Mouse (Mus musculus): Measurements from ENCODE around the gene Cdk20. TPM values are rescaled to one million over a fixed set of nuclear protein-coding genes. Genes with fewer than 3 reads are reported as not detected.
A peak's percentile ranks its signal among the peaks of the same experiment; 100 is the strongest.

Cdk20 gene
- polyA plus RNA-seq, 1 experiment = 6.7 TPM

DNA sequence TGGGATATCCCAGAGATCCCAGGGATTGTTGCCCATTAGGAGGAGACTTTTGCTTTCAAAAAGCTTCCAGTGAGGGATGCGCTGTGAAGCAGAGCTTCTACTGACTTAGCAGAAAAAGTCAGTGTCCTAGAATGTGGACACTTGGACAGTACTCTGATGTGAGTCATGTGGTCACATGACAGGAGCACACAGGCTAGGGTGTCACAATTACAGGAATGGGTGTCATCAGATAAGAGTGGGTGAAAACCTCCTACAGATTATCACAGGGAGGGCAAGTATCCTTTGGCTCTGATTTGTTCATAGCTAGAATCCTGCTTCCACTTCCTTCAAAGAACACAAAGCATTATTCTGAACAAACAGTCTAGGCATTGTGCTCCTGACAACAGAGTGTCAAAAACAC lies 34.0 kb upstream of the Cdk20 start:
- H3K79me2 ChIP-seq (ENCODE audit: control insufficient read depth, insufficient read depth) = no peaks in the 10 kb centered on the region
- H3K27me3 ChIP-seq (ENCODE audit: control insufficient read depth, insufficient read depth, insufficient read length) = no peaks in the 10 kb centered on the region
- H3K4me3 ChIP-seq (ENCODE audit: insufficient read depth, poor library complexity, severe bottlenecking) = no peak overlapping the region
- H3ac ChIP-seq (ENCODE audit: control insufficient read depth, insufficient read length, low read depth) = no peak overlapping the region
- no peaks in the 10 kb centered on the region for H3K36me3 ChIP-seq (ENCODE audit: control insufficient read depth, insufficient read depth)
- no peaks in the 10 kb centered on the region for H3K79me3 ChIP-seq (ENCODE audit: low read depth)
- TF ChIP-seq USF1 (IDR thresholded peaks at IDR 0.05; ENCODE audit: low read depth) (peak; percentile 96), MAX (IDR thresholded peaks at IDR 0.05) (no peak), CEBPB (IDR thresholded peaks at IDR 0.05; ENCODE audit: low read depth) (peak; percentile 64)

- Histone ChIP-seq H3K79me2 (ENCODE audit: control insufficient read depth, insufficient read depth) (no peaks in the 10 kb centered on the region), H3K36me3 (ENCODE audit: control insufficient read depth, insufficient read depth) (no peaks in the 10 kb centered on the region), H3K4me3 (ENCODE audit: insufficient read depth, poor library complexity, severe bottlenecking) (no peak overlapping the region), H3ac (ENCODE audit: control insufficient read depth, insufficient read length, low read depth) (no peak overlapping the region), H3K27me3 (ENCODE audit: control insufficient read depth, insufficient read depth, insufficient read length) (no peaks in the 10 kb centered on the region), H3K79me3 (ENCODE audit: low read depth) (no peaks in the 10 kb centered on the region)
- TF ChIP-seq MYOD1 (IDR thresholded peaks at IDR 0.05; ENCODE audit: control insufficient read depth, insufficient read length, low read depth) (no peak), CTCF (IDR thresholded peaks at IDR 0.05; ENCODE audit: control insufficient read depth, insufficient read depth, insufficient read length) (no peak), MAX (IDR thresholded peaks at IDR 0.05) (no peak), USF1 (IDR thresholded peaks at IDR 0.05; ENCODE audit: low read depth) (no peak), FOSL1 (IDR thresholded peaks at IDR 0.05; ENCODE audit: insufficient read depth, low read length, poor library complexity, severe bottlenecking) (no peak), CEBPB (IDR thresholded peaks at IDR 0.05; ENCODE audit: low read depth) (no peak), MYOG (IDR thresholded peaks at IDR 0.05; ENCODE audit: control insufficient read depth, extremely low read depth, insufficient read length) (no peak)
Observed at GRCm38 (mm10) chr13:64399906-64400305, 32.2 kb upstream of the Cdk20 start.

GRCm38 (mm10) chr13:64400801-64401361 lies 31.2 kb upstream of the Cdk20 start:
- no peak for TF ChIP-seq MYOG (IDR thresholded peaks at IDR 0.05; ENCODE audit: control insufficient read depth, extremely low read depth, insufficient read length)
- no peak for TF ChIP-seq CEBPB (IDR thresholded peaks at IDR 0.05; ENCODE audit: low read depth)
- no peak for TF ChIP-seq MAX (IDR thresholded peaks at IDR 0.05)
- no peak for TF ChIP-seq FOSL1 (IDR thresholded peaks at IDR 0.05; ENCODE audit: insufficient read depth, low read length, poor library complexity, severe bottlenecking)
- TF ChIP-seq CTCF (IDR thresholded peaks at IDR 0.05; ENCODE audit: control insufficient read depth, insufficient read depth, insufficient read length) = no peak
- TF ChIP-seq USF1 (IDR thresholded peaks at IDR 0.05; ENCODE audit: low read depth) = no peak
- no peak for TF ChIP-seq MYOD1 (IDR thresholded peaks at IDR 0.05; ENCODE audit: control insufficient read depth, insufficient read length, low read depth)

GRCm38 (mm10) chr13:64402006-64402405 lies 30.1 kb upstream of the Cdk20 start:
- no peak for TF ChIP-seq MYOD1 (IDR thresholded peaks at IDR 0.05; ENCODE audit: control insufficient read depth, insufficient read length, low read depth)
- TF ChIP-seq FOSL1 (IDR thresholded peaks at IDR 0.05; ENCODE audit: insufficient read depth, low read length, poor library complexity, severe bottlenecking) = no peak
- no peak for TF ChIP-seq CTCF (IDR thresholded peaks at IDR 0.05; ENCODE audit: control insufficient read depth, insufficient read depth, insufficient read length)
- no peak for TF ChIP-seq CEBPB (IDR thresholded peaks at IDR 0.05; ENCODE audit: low read depth)
- TF ChIP-seq MAX (IDR thresholded peaks at IDR 0.05) = no peak
- TF ChIP-seq MYOG (IDR thresholded peaks at IDR 0.05; ENCODE audit: control insufficient read depth, extremely low read depth, insufficient read length) = no peak
- no peak for TF ChIP-seq USF1 (IDR thresholded peaks at IDR 0.05; ENCODE audit: low read depth)
- Histone ChIP-seq H3K79me3 (ENCODE audit: low read depth) (no peaks in the 10 kb centered on the region), H3K36me3 (ENCODE audit: control insufficient read depth, insufficient read depth) (no peaks in the 10 kb centered on the region), H3K27me3 (ENCODE audit: control insufficient read depth, insufficient read depth, insufficient read length) (no peaks in the 10 kb centered on the region), H3K4me3 (ENCODE audit: insufficient read depth, poor library complexity, severe bottlenecking) (no peak overlapping the region), H3K79me2 (ENCODE audit: control insufficient read depth, insufficient read depth) (no peaks in the 10 kb centered on the region), H3ac (ENCODE audit: control insufficient read depth, insufficient read length, low read depth) (no peak overlapping the region)

More at GRCm38 (mm10) chr13:64400801-64401361, 31.2 kb upstream of the Cdk20 start:
- H3K79me3 ChIP-seq (ENCODE audit: low read depth) = no peaks in the 10 kb centered on the region
- H3K79me2 ChIP-seq (ENCODE audit: control insufficient read depth, insufficient read depth) = no peaks in the 10 kb centered on the region
- H3ac ChIP-seq (ENCODE audit: control insufficient read depth, insufficient read length, low read depth) = no peak overlapping the region
- no peaks in the 10 kb centered on the region for H3K36me3 ChIP-seq (ENCODE audit: control insufficient read depth, insufficient read depth)
- no peaks in the 10 kb centered on the region for H3K27me3 ChIP-seq (ENCODE audit: control insufficient read depth, insufficient read depth, insufficient read length)
- no peak overlapping the region for H3K4me3 ChIP-seq (ENCODE audit: insufficient read depth, poor library complexity, severe bottlenecking)

DNA sequence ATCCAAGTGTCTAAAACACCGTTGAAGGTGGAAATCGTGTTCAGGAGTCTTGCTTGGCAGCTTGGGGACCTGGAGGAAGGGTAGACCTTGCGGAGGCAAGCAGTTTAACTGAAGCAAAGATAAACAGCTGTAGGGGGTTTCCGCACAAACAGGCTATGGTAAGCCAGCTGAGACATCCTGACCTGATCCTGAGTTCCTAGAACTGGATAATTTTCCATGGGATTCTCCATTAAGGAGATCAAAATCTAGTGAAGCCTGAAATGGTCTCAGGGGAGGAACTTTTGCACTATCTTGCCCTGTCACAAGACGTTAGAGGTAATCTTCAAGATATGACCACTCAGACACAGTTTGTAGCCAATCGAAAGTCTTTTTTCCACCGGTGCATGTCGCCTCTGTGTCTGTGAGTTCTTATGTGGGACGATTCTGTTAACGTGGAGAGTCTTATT lies 29.6 kb upstream of the Cdk20 start:
- TF ChIP-seq USF1 (IDR thresholded peaks at IDR 0.05; ENCODE audit: low read depth) (no peak), CEBPB (IDR thresholded peaks at IDR 0.05; ENCODE audit: low read depth) (no peak)
- Histone ChIP-seq H3K27me3 (ENCODE audit: control insufficient read depth, insufficient read depth, insufficient read length) (no peaks in the 10 kb centered on the region), H3K79me3 (ENCODE audit: low read depth) (no peaks in the 10 kb centered on the region), H3K36me3 (ENCODE audit: control insufficient read depth, insufficient read depth) (no peaks in the 10 kb centered on the region), H3ac (ENCODE audit: control insufficient read depth, insufficient read length, low read depth) (no peak overlapping the region), H3K79me2 (ENCODE audit: control insufficient read depth, insufficient read depth) (no peaks in the 10 kb centered on the region), H3K4me3 (ENCODE audit: insufficient read depth, poor library complexity, severe bottlenecking) (no peak overlapping the region)

- H3ac ChIP-seq (ENCODE audit: control insufficient read depth, insufficient read length, low read depth) = no peak overlapping the region
- H3K27me3 ChIP-seq (ENCODE audit: control insufficient read depth, insufficient read depth, insufficient read length) = no peaks in the 10 kb centered on the region
- H3K79me3 ChIP-seq (ENCODE audit: low read depth) = no peaks in the 10 kb centered on the region
- TF ChIP-seq CEBPB (IDR thresholded peaks at IDR 0.05; ENCODE audit: low read depth) = no peak
- no peak for TF ChIP-seq MYOD1 (IDR thresholded peaks at IDR 0.05; ENCODE audit: control insufficient read depth, insufficient read length, low read depth)
- no peak for TF ChIP-seq FOSL1 (IDR thresholded peaks at IDR 0.05; ENCODE audit: insufficient read depth, low read length, poor library complexity, severe bottlenecking)
- no peak for TF ChIP-seq MAX (IDR thresholded peaks at IDR 0.05)
- no peak for TF ChIP-seq USF1 (IDR thresholded peaks at IDR 0.05; ENCODE audit: low read depth)
- H3K4me3 ChIP-seq (ENCODE audit: insufficient read depth, poor library complexity, severe bottlenecking) = no peak overlapping the region
- H3K79me2 ChIP-seq (ENCODE audit: control insufficient read depth, insufficient read depth) = no peaks in the 10 kb centered on the region
- H3K36me3 ChIP-seq (ENCODE audit: control insufficient read depth, insufficient read depth) = no peaks in the 10 kb centered on the region
Observed at GRCm38 (mm10) chr13:64402951-64403460, 29.1 kb upstream of the Cdk20 start.

All from C2C12 (cell line).